Comparison of ENCODE assay signal across 24 mouse cellular contexts in genomic region chr10:78363366-78363765, GRCm38 (mm10). TPM values are rescaled to one million over a fixed set of nuclear protein-coding genes. Genes with fewer than 3 reads are reported as not detected.
A peak's percentile ranks its signal among the peaks of the same experiment; 100 is the strongest.
DNase-seq lines count a peak whose midpoint lies in the region; ATAC-seq and TF ChIP-seq lines count a peak whose summit lies in the region.
"Had no signal": no experiment of that assay in that cellular context is flagged by ENCODE, and none has a peak within 500 bp of the region (broad histone marks: within the 10 kb centered on the region; RNA-seq: fewer than 3 reads in every experiment).

No protein-coding gene starts in this region.

- H3K4me3 ChIP-seq in bone marrow macrophage, adult 2 months (ENCODE audit: insufficient read depth, low read length) = no peak overlapping the region
- no peak overlapping the region for H3K4me3 ChIP-seq in macrophage (ENCODE audit: inconsistent target)
- no peak overlapping the region for H3K4me3 ChIP-seq in intestine, embryonic 15.5 days (replicated peaks)
- H3K4me3 ChIP-seq in cerebellum, adult 2 months (replicated peaks; ENCODE audit: insufficient read depth, low read depth, low read length) = no peak overlapping the region

- H3K27ac ChIP-seq in bone marrow macrophage, adult 2 months (ENCODE audit: insufficient read depth, low read depth, low read length) = peak overlapping the region; percentile 24
- H3K27ac ChIP-seq in macrophage = peak overlapping the region; percentile 27; the same call in 1 of the 2 replicates
- H3K27ac ChIP-seq in intestine, embryonic 15.5 days = no peak overlapping the region
- no peak overlapping the region for H3K27ac ChIP-seq in cerebellum, adult 2 months (ENCODE audit: insufficient read depth, low read length)

- ATAC-seq in intestine, embryonic 15.5 days = no peak
- ATAC-seq: activated CD4-positive, CD25-positive, alpha-beta regulatory T cell, adult 4 months; CD4-positive, CD25-positive, alpha-beta regulatory T cell, adult 4 months; Patski had no signal

- peak; percentile 87 for DNase-seq in fat pad, adult 2 months (ENCODE audit: extremely low read depth, low read depth, low spot score)
- peak; percentile 61 for DNase-seq in gonadal fat pad, adult 2 months (ENCODE audit: low read depth)
- DNase-seq in cerebellum, adult 2 months = no peak
- DNase-seq in urinary bladder, adult 18-20 months (ENCODE audit: low spot score in 2 of 2) = no peak
- DNase-seq in T-cell, adult 2 months (ENCODE audit: low spot score) = no peak
- DNase-seq: adrenal gland, adult 2 months; adrenal gland, adult 8-10 months; adrenal gland, postnatal 10 days; adrenal gland, postnatal 14 days; adrenal gland, postnatal 25 days; adrenal gland, postnatal 36 days; cerebellum, adult 11 months; cerebellum, adult 11-12 months; cerebellum, adult 18-20 months; cerebellum, adult 8-10 months had no signal

- no peaks in the 10 kb centered on the region; the same call in 1 of the 2 replicates for H3K27me3 ChIP-seq in intestine, embryonic 15.5 days (replicated peaks)
- no peaks in the 10 kb centered on the region for H3K27me3 ChIP-seq in cerebellum, adult 2 months (ENCODE audit: control insufficient read depth, insufficient read depth, low read length)
- H3K27me3 ChIP-seq: CH12.LX, Patski had no signal

- no peak for TF ChIP-seq POLR2A in bone marrow macrophage, adult 2 months (IDR thresholded peaks at IDR 0.05; ENCODE audit: borderline replicate concordance, low read depth, low read length)
- no peak for TF ChIP-seq POLR2A in cerebellum, adult 2 months (IDR thresholded peaks at IDR 0.05; ENCODE audit: borderline replicate concordance, insufficient read depth, low read length)

- H3K4me1 ChIP-seq in bone marrow macrophage, adult 2 months (ENCODE audit: control insufficient read depth, insufficient read depth, low read length) = peaks cover 53% of the 10 kb centered on the region
- H3K4me1 ChIP-seq in intestine, embryonic 15.5 days (replicated peaks) = 0 out of 2 replicates have a peak, but pooled peaks cover 3% of the 10 kb centered on the region
- H3K4me1 ChIP-seq in cerebellum, adult 2 months (ENCODE audit: control insufficient read depth, insufficient read depth, low read length) = peaks cover 14% of the 10 kb centered on the region

- no peaks in the 10 kb centered on the region for H3K9me3 ChIP-seq in intestine, embryonic 15.5 days
- H3K9me3 ChIP-seq: G1E had no signal

- H3K79me2 ChIP-seq in macrophage (ENCODE audit: inconsistent target) = no peaks in the 10 kb centered on the region

- TF ChIP-seq CTCF in bone marrow macrophage, adult 2 months (IDR thresholded peaks at IDR 0.05; ENCODE audit: low read depth, low read length) = no peak
- no peak for TF ChIP-seq CTCF in cerebellum, adult 2 months (IDR thresholded peaks at IDR 0.05; ENCODE audit: borderline replicate concordance, insufficient read depth, low read depth, low read length)

- H3K36me3 ChIP-seq in macrophage (ENCODE audit: inconsistent target) = no peaks in the 10 kb centered on the region
- H3K36me3 ChIP-seq in intestine, embryonic 15.5 days = no peaks in the 10 kb centered on the region
- H3K36me3 ChIP-seq: G1E had no signal

- no peak overlapping the region for H3K9ac ChIP-seq in intestine, embryonic 15.5 days

- no peak overlapping the region for H3K4me2 ChIP-seq in intestine, embryonic 15.5 days (replicated peaks)

- 90% methylated on average over 6 of the region's 6 CpGs for WGBS in macrophage (ENCODE audit: missing documents)
- WGBS in intestine, embryonic 15.5 days = 83% methylated on average over 6 of the region's 6 CpGs
- 97% methylated on average over 6 of the region's 6 CpGs for WGBS in cerebellum, adult 2 months

RNA-seq across cellular contexts. Expression of gene Agpat3, which starts 11.1 kb away (rescaled TPM):
- 36.8 and 39.8 TPM in 2 replicates for polyA plus RNA-seq in bone marrow macrophage, adult 2 months (2012; ENCODE audit: insufficient read depth, insufficient read length, missing spikeins)
- polyA plus RNA-seq in gonadal fat pad, adult 2 months (2012; rRNA removed) = 625 and 807 TPM in 2 replicates
- 100 to 1,000 TPM in 2 of 26 experiments, 10 to 100 TPM in 24; 13.8 to 114 (median 66.4) TPM for total RNA-seq in macrophage (2018; cell fraction: chromatin; rRNA removed)
- total RNA-seq in macrophage (2018; cell fraction: cytosol; rRNA removed) = 100 to 1,000 TPM in 2 of 26 experiments, 10 to 100 TPM in 24; 41.1 to 103 (median 63.1) TPM
- total RNA-seq in macrophage (2018; cell fraction: nucleus; rRNA removed) = 100 to 1,000 TPM in 1 of 26 experiments, 10 to 100 TPM in 25; 21.5 to 104 (median 52.8) TPM
- polyA plus RNA-seq in macrophage (2018) = 38.9 to 84.2 TPM (median 49.8 TPM) in 3 replicates
- 58.2 and 70.6 TPM in 2 replicates for polyA plus RNA-seq in intestine, embryonic 15.5 days (2015; fragmentation: Nextera tagmentation; extraction: Ambion mirVana)
- 246 and 256 TPM in 2 replicates for polyA plus RNA-seq in cerebellum, adult 2 months (2012; rRNA removed)
- total RNA-seq: MEL had no signal

RNA-seq across cellular contexts. Expression of gene Rrp1, which starts 49.5 kb away (rescaled TPM):
- polyA plus RNA-seq in bone marrow macrophage, adult 2 months (2012; ENCODE audit: insufficient read depth, insufficient read length, missing spikeins) = 138 and 145 TPM in 2 replicates
- 94.1 and 150 TPM in 2 replicates for polyA plus RNA-seq in gonadal fat pad, adult 2 months (2012; rRNA removed)
- 100 to 1,000 TPM; 108 to 308 (median 161) TPM for total RNA-seq in macrophage (2018; cell fraction: chromatin; rRNA removed)
- total RNA-seq in macrophage (2018; cell fraction: cytosol; rRNA removed) = 100 to 1,000 TPM in 22 of 26 experiments, 10 to 100 TPM in 4; 85.9 to 140 (median 115) TPM
- 100 to 1,000 TPM in 21 of 26 experiments, 10 to 100 TPM in 5; 89.5 to 176 (median 115) TPM for total RNA-seq in macrophage (2018; cell fraction: nucleus; rRNA removed)
- 115 to 224 TPM (median 150 TPM) in 3 replicates for polyA plus RNA-seq in macrophage (2018)
- 268 and 277 TPM in 2 replicates for polyA plus RNA-seq in intestine, embryonic 15.5 days (2015; fragmentation: Nextera tagmentation; extraction: Ambion mirVana)
- 596 and 620 TPM in 2 replicates for polyA plus RNA-seq in cerebellum, adult 2 months (2012; rRNA removed)

Comparison
In these comparisons a context has a peak if more than half of its experiments do, and no peak if none do; other contexts are left out.
1. H3K27ac ChIP-seq: peak in bone marrow macrophage, adult 2 months (single experiment) and macrophage (single experiment); none in intestine, embryonic 15.5 days (single experiment) and cerebellum, adult 2 months (single experiment).
2. DNase-seq: peak in fat pad, adult 2 months (single experiment) and gonadal fat pad, adult 2 months (single experiment); none in cerebellum, adult 2 months (0 of 2), urinary bladder, adult 18-20 months (0 of 2) and T-cell, adult 2 months (single experiment).